Mouse (Mus musculus) T-helper 2 cell (primary cell): ENCODE data around the gene Ces2g.

Experiments used
- in situ Hi-C: fragments of 300-600 bp; cut with MboI, MseI; formaldehyde crosslinking; loops from one replicate; pipeline ENCODE4 v1.15.1; 2025; ENCODE audit warnings: high pct_unique_total_duplicates

Gene Ces2g

GRCm38 (mm10) chr8:104961537-104961961, at the start of gene Ces2g:
TSS of gene Ces2g (plus strand) at chr8:104961718.
- in situ Hi-C loops, result no loop called here

GRCm38 (mm10) chr8:104925972-104926596, 35.4 kb upstream of the Ces2g start, which contains the start of gene Ces2e:
TSS of gene Ces2e (plus strand) at chr8:104926260.
- in situ Hi-C loops, result no loop called here

GRCm38 (mm10) chr8:104927301-104927700, 34.2 kb upstream of the Ces2g start:
- in situ Hi-C loops, result no loop called here

GRCm38 (mm10) chr8:104944665-104945064, 16.9 kb upstream of the Ces2g start:
- in situ Hi-C loops, result no loop called here

GRCm38 (mm10) chr8:104947056-104947455, 14.5 kb upstream of the Ces2g start, which contains the start of gene Ces2f:
TSS of gene Ces2f (plus strand) at chr8:104947356.
- in situ Hi-C loops, result no loop called here

- in situ Hi-C loops, result no loop called here
These were observed 12.5 kb upstream of the Ces2g start for GRCm38 (mm10) chr8:104949031-104949430.

- in situ Hi-C loops, result no loop called here
These were observed 847 bp downstream of the Ces2g start for GRCm38 (mm10) chr8:104962229-104962901.

- in situ Hi-C loops, result no loop called here
These were observed 1.9 kb downstream of the Ces2g start for GRCm38 (mm10) chr8:104963375-104963894.

- in situ Hi-C loops, result no loop called here
These were observed 22.6 kb downstream of the Ces2g start for GRCm38 (mm10) chr8:104984126-104984525.

GRCm38 (mm10) chr8:104984942-104985341, 23.4 kb downstream of the Ces2g start:
- in situ Hi-C loops, result no loop called here

- in situ Hi-C loops, result no loop called here
These were observed 36.7 kb downstream of the Ces2g start for GRCm38 (mm10) chr8:104998191-104998590.

- in situ Hi-C loops, result no loop called here
These were observed 37.7 kb downstream of the Ces2g start for GRCm38 (mm10) chr8:104999183-104999582.

- in situ Hi-C loops, result no loop called here
These were observed 39.1 kb downstream of the Ces2g start, which contains the start of gene Ces2h for GRCm38 (mm10) chr8:105000586-105000985. TSS of gene Ces2h (plus strand) at chr8:105000853.

- in situ Hi-C loops, result no loop called here
These were observed 48.5 kb downstream of the Ces2g start for GRCm38 (mm10) chr8:105010000-105010399.

GRCm38 (mm10) chr8:105011136-105011535, 49.6 kb downstream of the Ces2g start:
- in situ Hi-C loops, result no loop called here

- in situ Hi-C loops, result no loop called here
These were observed 52.9 kb downstream of the Ces2g start for GRCm38 (mm10) chr8:105014391-105014790.
